In the genomic region with DNA sequence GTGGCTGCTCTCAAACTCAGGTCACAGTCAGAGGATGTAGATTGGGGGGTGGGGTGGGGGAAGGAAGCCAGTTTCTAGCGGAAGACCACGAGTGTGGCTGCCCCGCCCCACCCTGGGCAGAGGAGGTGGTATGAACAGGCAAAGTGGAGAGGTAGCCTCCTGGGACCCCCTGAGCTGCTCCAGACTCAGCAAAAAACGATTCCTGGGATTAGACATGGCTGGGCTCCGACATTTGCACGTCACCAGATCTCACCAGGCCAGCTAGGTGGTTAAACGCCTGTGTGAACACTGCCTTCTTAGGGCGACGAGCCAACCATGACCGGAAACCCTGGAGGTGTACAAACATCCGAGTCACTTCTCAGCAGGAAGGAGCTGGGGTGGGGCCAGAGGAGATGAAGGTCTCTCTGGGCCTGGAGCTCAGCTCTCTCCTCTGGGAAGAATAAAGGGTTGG, we compare ENCODE assay signal across 8 mouse cellular contexts. TPM values are rescaled to one million over a fixed set of nuclear protein-coding genes. Genes with fewer than 3 reads are reported as not detected.
A peak's percentile ranks its signal among the peaks of the same experiment; 100 is the strongest.
DNase-seq lines count a peak whose midpoint lies in the region; ATAC-seq and TF ChIP-seq lines count a peak whose summit lies in the region.

No protein-coding gene starts in this region.

- no peak overlapping the region for H3K4me2 ChIP-seq in hindbrain, embryonic 12.5 days (replicated peaks)
- H3K4me2 ChIP-seq in hindbrain, embryonic 11.5 days (replicated peaks; ENCODE audit: low read depth, low read length) = no peak overlapping the region
- no peak overlapping the region for H3K4me2 ChIP-seq in hindbrain, embryonic 16.5 days (ENCODE audit: low read length)
- H3K4me2 ChIP-seq in liver, embryonic 14.5 days (ENCODE audit: low read depth) = no peak overlapping the region

- no peak for DNase-seq in hindbrain, embryonic 11.5 days (ENCODE audit: low spot score)
- DNase-seq in liver, embryonic 14.5 days (ENCODE audit: low read depth in 3 of 3, low spot score in 3 of 3) = no peak
- peak; percentile 61 to 75 for DNase-seq in spleen, postnatal 4 days (ENCODE audit: low spot score in 2 of 2)
- DNase-seq in embryo, embryonic 11 days = no peak

- WGBS in hindbrain, embryonic 12.5 days = 49% methylated on average over 11 of the region's 11 CpGs
- 59% methylated on average over 11 of the region's 11 CpGs for WGBS in hindbrain, embryonic 11.5 days
- 48% methylated on average over 11 of the region's 11 CpGs for WGBS in hindbrain, embryonic 16.5 days
- WGBS in liver, embryonic 14.5 days (ENCODE audit: insufficient replicate concordance) = 25% methylated on average over 11 of the region's 11 CpGs

- peaks cover 37% of the 10 kb centered on the region for H3K36me3 ChIP-seq in hindbrain, embryonic 12.5 days
- H3K36me3 ChIP-seq in hindbrain, embryonic 11.5 days (ENCODE audit: control insufficient read depth, insufficient read depth, low read length) = no peaks in the 10 kb centered on the region
- H3K36me3 ChIP-seq in hindbrain, embryonic 16.5 days (ENCODE audit: control insufficient read depth, insufficient read depth, low read length) = peaks cover 8% of the 10 kb centered on the region; the same call in 1 of the 2 replicates
- no peaks in the 10 kb centered on the region; the same call in 1 of the 2 replicates for H3K36me3 ChIP-seq in liver, embryonic 14.5 days (replicated peaks; ENCODE audit: control insufficient read depth, insufficient read depth, low read depth)

- TF ChIP-seq CTCF in liver, embryonic 14.5 days (IDR thresholded peaks at IDR 0.05; ENCODE audit: low read depth) = no peak

- 0 out of 2 replicates have a peak overlapping the region, but pooled peaks have one; percentile 17 for H3K27ac ChIP-seq in hindbrain, embryonic 12.5 days
- no peak overlapping the region for H3K27ac ChIP-seq in hindbrain, embryonic 11.5 days (ENCODE audit: low read depth, low read length)
- no peak overlapping the region for H3K27ac ChIP-seq in hindbrain, embryonic 16.5 days (ENCODE audit: low read depth, low read length)
- H3K27ac ChIP-seq in liver, embryonic 14.5 days = peak overlapping the region; percentile 19

- TF ChIP-seq EP300 in liver, embryonic 14.5 days (IDR thresholded peaks at IDR 0.05; ENCODE audit: low read depth) = no peak

- no peak for ATAC-seq in hindbrain, embryonic 12.5 days (ENCODE audit: low FRiP score)
- ATAC-seq in hindbrain, embryonic 11.5 days (ENCODE audit: low FRiP score) = no peak
- peak; percentile 59 for ATAC-seq in common myeloid progenitor, adult 5-6 weeks (replicated peaks; ENCODE audit: low read depth, poor library complexity, severe bottlenecking)
- ATAC-seq in hindbrain, embryonic 16.5 days = 0 out of 2 replicates have a peak, but pooled peaks have one; percentile 11
- ATAC-seq in liver, embryonic 14.5 days (ENCODE audit: insufficient read depth) = peak; percentile 18; the same call in 1 of the 2 replicates
- ATAC-seq in frontal cortex, adult (ENCODE audit: low TSS enrichment) = no peak

- no peaks in the 10 kb centered on the region for H3K27me3 ChIP-seq in hindbrain, embryonic 12.5 days
- H3K27me3 ChIP-seq in hindbrain, embryonic 11.5 days (ENCODE audit: control insufficient read depth, insufficient read depth, low read length) = no peaks in the 10 kb centered on the region
- no peaks in the 10 kb centered on the region for H3K27me3 ChIP-seq in hindbrain, embryonic 16.5 days (replicated peaks; ENCODE audit: control insufficient read depth, insufficient read depth, low read length)
- no peaks in the 10 kb centered on the region for H3K27me3 ChIP-seq in liver, embryonic 14.5 days (ENCODE audit: control insufficient read depth, insufficient read depth, low read length)

- no peaks in the 10 kb centered on the region for H3K9me3 ChIP-seq in hindbrain, embryonic 12.5 days (replicated peaks)
- H3K9me3 ChIP-seq in hindbrain, embryonic 11.5 days (ENCODE audit: control insufficient read depth, low read length) = no peaks in the 10 kb centered on the region
- H3K9me3 ChIP-seq in hindbrain, embryonic 16.5 days (ENCODE audit: control insufficient read depth, low read length) = no peaks in the 10 kb centered on the region
- H3K9me3 ChIP-seq in liver, embryonic 14.5 days (ENCODE audit: control insufficient read depth, low read length) = no peaks in the 10 kb centered on the region

- H3K9ac ChIP-seq in hindbrain, embryonic 12.5 days = no peak overlapping the region
- H3K9ac ChIP-seq in hindbrain, embryonic 11.5 days (ENCODE audit: low read depth, low read length) = no peak overlapping the region
- H3K9ac ChIP-seq in hindbrain, embryonic 16.5 days (ENCODE audit: low read depth, low read length) = no peak overlapping the region
- H3K9ac ChIP-seq in liver, embryonic 14.5 days (replicated peaks) = peak overlapping the region; percentile 23; the same call in 1 of the 2 replicates

- H3K4me1 ChIP-seq in hindbrain, embryonic 12.5 days = 0 out of 2 replicates have a peak, but pooled peaks cover under 1% of the 10 kb centered on the region
- H3K4me1 ChIP-seq in hindbrain, embryonic 11.5 days (replicated peaks; ENCODE audit: control insufficient read depth, insufficient read depth, low read length) = no peaks in the 10 kb centered on the region
- peaks cover 4% of the 10 kb centered on the region; the same call in 1 of the 2 replicates for H3K4me1 ChIP-seq in hindbrain, embryonic 16.5 days (ENCODE audit: control insufficient read depth, insufficient read depth, low read depth, low read length)
- peaks cover 13 to 15% of the 10 kb centered on the region in 2 experiments for H3K4me1 ChIP-seq in liver, embryonic 14.5 days (replicated peaks; ENCODE audit: control insufficient read depth in 2 of 2, insufficient read depth in 2 of 2, low read length in 1 of 2)

- no peak overlapping the region for H3K4me3 ChIP-seq in hindbrain, embryonic 12.5 days
- no peak overlapping the region for H3K4me3 ChIP-seq in hindbrain, embryonic 11.5 days (ENCODE audit: low read depth, low read length)
- H3K4me3 ChIP-seq in hindbrain, embryonic 16.5 days (ENCODE audit: low read length) = no peak overlapping the region
- no peak overlapping the region for H3K4me3 ChIP-seq in liver, embryonic 14.5 days (ENCODE audit: insufficient read depth in 1 of 2, low read depth in 2 of 2, low read length in 2 of 2)

RNA-seq across cellular contexts. Expression of a gene that starts 23.7 kb away (rescaled TPM):
- 12.6 and 13.6 TPM in 2 replicates for polyA plus RNA-seq in hindbrain, embryonic 12.5 days (2016; fragmentation: Nextera tagmentation; extraction: Ambion mirVana)
- polyA plus RNA-seq in hindbrain, embryonic 11.5 days (2014; fragmentation: Nextera tagmentation; extraction: Ambion mirVana) = 19.5 and 29.6 TPM in 2 replicates
- total RNA-seq in common myeloid progenitor, adult 5-6 weeks (2017) = 3.6 and 4.9 TPM in 2 replicates
- polyA plus RNA-seq in hindbrain, embryonic 16.5 days (2015; fragmentation: Nextera tagmentation; extraction: Ambion mirVana) = 2.1 and 2.2 TPM in 2 replicates
- 0.45 and 0.52 TPM in 2 replicates for polyA plus RNA-seq in liver, embryonic 14.5 days (2012; rRNA removed)
- 0.10 and 0.35 TPM in 2 replicates for polyA plus RNA-seq in liver, embryonic 14.5 days (2014; fragmentation: Nextera tagmentation; extraction: Ambion mirVana)

RNA-seq across cellular contexts. Expression of a gene that starts 24.3 kb away (rescaled TPM):
- polyA plus RNA-seq in hindbrain, embryonic 12.5 days (2016; fragmentation: Nextera tagmentation; extraction: Ambion mirVana) = 4.1 and 6.4 TPM in 2 replicates
- polyA plus RNA-seq in hindbrain, embryonic 11.5 days (2014; fragmentation: Nextera tagmentation; extraction: Ambion mirVana) = 2.0 and 2.8 TPM in 2 replicates
- total RNA-seq in common myeloid progenitor, adult 5-6 weeks (2017) = 13.6 and 14.5 TPM in 2 replicates
- 3.6 and 3.7 TPM in 2 replicates for polyA plus RNA-seq in hindbrain, embryonic 16.5 days (2015; fragmentation: Nextera tagmentation; extraction: Ambion mirVana)
- polyA plus RNA-seq in liver, embryonic 14.5 days (2012; rRNA removed) = 3.8 and 3.9 TPM in 2 replicates
- polyA plus RNA-seq in liver, embryonic 14.5 days (2014; fragmentation: Nextera tagmentation; extraction: Ambion mirVana) = 0.58 and 0.90 TPM in 2 replicates

RNA-seq across cellular contexts. Expression of a gene that starts 41.5 kb away (rescaled TPM):
- 21.9 and 22.2 TPM in 2 replicates for polyA plus RNA-seq in hindbrain, embryonic 12.5 days (2016; fragmentation: Nextera tagmentation; extraction: Ambion mirVana)
- 25.9 and 29.3 TPM in 2 replicates for polyA plus RNA-seq in hindbrain, embryonic 11.5 days (2014; fragmentation: Nextera tagmentation; extraction: Ambion mirVana)
- total RNA-seq in common myeloid progenitor, adult 5-6 weeks (2017) = 18.4 and 19.0 TPM in 2 replicates
- 16.6 and 16.9 TPM in 2 replicates for polyA plus RNA-seq in hindbrain, embryonic 16.5 days (2015; fragmentation: Nextera tagmentation; extraction: Ambion mirVana)
- polyA plus RNA-seq in liver, embryonic 14.5 days (2012; rRNA removed) = 15.2 and 17.6 TPM in 2 replicates
- polyA plus RNA-seq in liver, embryonic 14.5 days (2014; fragmentation: Nextera tagmentation; extraction: Ambion mirVana) = 10.0 and 10.3 TPM in 2 replicates

RNA-seq across cellular contexts. Expression of a gene that starts 46.8 kb away (rescaled TPM):
- polyA plus RNA-seq in hindbrain, embryonic 12.5 days (2016; fragmentation: Nextera tagmentation; extraction: Ambion mirVana) = 16.6 and 18.6 TPM in 2 replicates
- 10.0 and 10.7 TPM in 2 replicates for polyA plus RNA-seq in hindbrain, embryonic 11.5 days (2014; fragmentation: Nextera tagmentation; extraction: Ambion mirVana)
- total RNA-seq in common myeloid progenitor, adult 5-6 weeks (2017) = 7.7 and 11.4 TPM in 2 replicates
- polyA plus RNA-seq in hindbrain, embryonic 16.5 days (2015; fragmentation: Nextera tagmentation; extraction: Ambion mirVana) = 14.1 and 15.9 TPM in 2 replicates
- 3.2 and 3.3 TPM in 2 replicates for polyA plus RNA-seq in liver, embryonic 14.5 days (2012; rRNA removed)
- polyA plus RNA-seq in liver, embryonic 14.5 days (2014; fragmentation: Nextera tagmentation; extraction: Ambion mirVana) = 3.1 and 4.0 TPM in 2 replicates

RNA-seq across cellular contexts. Expression of a gene that starts 51.1 kb away (rescaled TPM):
- polyA plus RNA-seq in hindbrain, embryonic 12.5 days (2016; fragmentation: Nextera tagmentation; extraction: Ambion mirVana) = 10.9 and 12.8 TPM in 2 replicates
- 6.9 and 8.9 TPM in 2 replicates for polyA plus RNA-seq in hindbrain, embryonic 11.5 days (2014; fragmentation: Nextera tagmentation; extraction: Ambion mirVana)
- total RNA-seq in common myeloid progenitor, adult 5-6 weeks (2017) = 17.3 and 18.0 TPM in 2 replicates
- polyA plus RNA-seq in hindbrain, embryonic 16.5 days (2015; fragmentation: Nextera tagmentation; extraction: Ambion mirVana) = 5.9 and 7.6 TPM in 2 replicates
- 1.9 and 3.1 TPM in 2 replicates for polyA plus RNA-seq in liver, embryonic 14.5 days (2012; rRNA removed)
- 3.1 and 4.6 TPM in 2 replicates for polyA plus RNA-seq in liver, embryonic 14.5 days (2014; fragmentation: Nextera tagmentation; extraction: Ambion mirVana)

Comparison
In these comparisons a context has a peak if more than half of its experiments do, and no peak if none do; other contexts are left out.
1. ATAC-seq: peak in common myeloid progenitor, adult 5-6 weeks (single experiment), hindbrain, embryonic 16.5 days (single experiment) and liver, embryonic 14.5 days (single experiment); none in hindbrain, embryonic 12.5 days (single experiment), hindbrain, embryonic 11.5 days (single experiment) and frontal cortex, adult (single experiment).
2. H3K27ac ChIP-seq: peak in hindbrain, embryonic 12.5 days (single experiment) and liver, embryonic 14.5 days (single experiment); none in hindbrain, embryonic 11.5 days (single experiment) and hindbrain, embryonic 16.5 days (single experiment).
3. DNase-seq: peak in spleen, postnatal 4 days (2 of 2); none in hindbrain, embryonic 11.5 days (single experiment), liver, embryonic 14.5 days (0 of 3) and embryo, embryonic 11 days (single experiment).